Mouse (Mus musculus): ENCODE data around the gene Vps35. TPM values are rescaled to one million over a fixed set of nuclear protein-coding genes. Genes with fewer than 3 reads are reported as not detected.

Gene Vps35
- polyA plus RNA-seq, 1 experiment from 2014 or later, result 128 TPM

Other genes starting within 250 kb of the Vps35 start
- 32.6 and 37.4 TPM in 2 replicates for gene Fbxw9, start 239.7 kb downstream of the Vps35 start, polyA plus RNA-seq (2015; fragmentation: Nextera tagmentation; extraction: Ambion mirVana)
- 0.65 and 0.88 TPM in 2 replicates for gene Gm5741, start 231.8 kb downstream of the Vps35 start, polyA plus RNA-seq (2015; fragmentation: Nextera tagmentation; extraction: Ambion mirVana)
- 53.0 and 57.9 TPM in 2 replicates for gene Dhps, start 228.0 kb downstream of the Vps35 start, polyA plus RNA-seq (2015; fragmentation: Nextera tagmentation; extraction: Ambion mirVana)
- 123 and 127 TPM in 2 replicates for gene Wdr83os, start 219.1 kb downstream of the Vps35 start, polyA plus RNA-seq (2015; fragmentation: Nextera tagmentation; extraction: Ambion mirVana)
- gene Wdr83, start 218.5 kb downstream of the Vps35 start, polyA plus RNA-seq (2015; fragmentation: Nextera tagmentation; extraction: Ambion mirVana), result 42.0 and 43.7 TPM in 2 replicates
- gene Man2b1, start 216.5 kb downstream of the Vps35 start, polyA plus RNA-seq (2015; fragmentation: Nextera tagmentation; extraction: Ambion mirVana), result 35.7 and 39.5 TPM in 2 replicates
- 3.2 TPM in 2 replicates for gene Zfp791, start 176.7 kb downstream of the Vps35 start, polyA plus RNA-seq (2015; fragmentation: Nextera tagmentation; extraction: Ambion mirVana)
- gene Cks1brt, start 147.9 kb downstream of the Vps35 start, polyA plus RNA-seq (2015; fragmentation: Nextera tagmentation; extraction: Ambion mirVana), result not detected in 2 replicates
- gene Olfr371, start 73.8 kb downstream of the Vps35 start, polyA plus RNA-seq (2015; fragmentation: Nextera tagmentation; extraction: Ambion mirVana), result not detected in 2 replicates
- 85.7 and 89.4 TPM in 2 replicates for gene Orc6, start 170 bp downstream of the Vps35 start, polyA plus RNA-seq (2015; fragmentation: Nextera tagmentation; extraction: Ambion mirVana)
- gene Mylk3, start 86.5 kb upstream of the Vps35 start, polyA plus RNA-seq (2015; fragmentation: Nextera tagmentation; extraction: Ambion mirVana), result 4.0 and 4.4 TPM in 2 replicates
- gene 4921524J17Rik, start 133.0 kb upstream of the Vps35 start, polyA plus RNA-seq (2015; fragmentation: Nextera tagmentation; extraction: Ambion mirVana), result 47.9 and 50.8 TPM in 2 replicates
- 32.2 and 34.2 TPM in 2 replicates for gene Gpt2, start 192.8 kb upstream of the Vps35 start, polyA plus RNA-seq (2015; fragmentation: Nextera tagmentation; extraction: Ambion mirVana)

Measured in embryonic facial prominence, embryonic 15.5 days (tissue).